Mouse (Mus musculus) heart, postnatal 36 days (tissue): ENCODE results near the gene Ap1s1. TPM values are rescaled to one million over a fixed set of nuclear protein-coding genes. Genes with fewer than 3 reads are reported as not detected.

Experiments
- DNase-seq, 2 experiments: peaks; one replicate each; pipeline ENCODE4 v3.0.0; 2021 to 2022
- intact Hi-C: fragments of 180-260 bp; cut with DNase I; formaldehyde crosslinking; loops from one replicate; pipeline ENCODE4 v1.15.1; 2025
- total RNA-seq, 2 experiments: library from RNA; stranded (reverse); gene quantifications; 2 replicates each; pipeline ENCODE4 v1.2.3; 2021

The Ap1s1 gene
- total RNA-seq = 10 to 100 TPM; 38.8 to 41.3 TPM

DNA sequence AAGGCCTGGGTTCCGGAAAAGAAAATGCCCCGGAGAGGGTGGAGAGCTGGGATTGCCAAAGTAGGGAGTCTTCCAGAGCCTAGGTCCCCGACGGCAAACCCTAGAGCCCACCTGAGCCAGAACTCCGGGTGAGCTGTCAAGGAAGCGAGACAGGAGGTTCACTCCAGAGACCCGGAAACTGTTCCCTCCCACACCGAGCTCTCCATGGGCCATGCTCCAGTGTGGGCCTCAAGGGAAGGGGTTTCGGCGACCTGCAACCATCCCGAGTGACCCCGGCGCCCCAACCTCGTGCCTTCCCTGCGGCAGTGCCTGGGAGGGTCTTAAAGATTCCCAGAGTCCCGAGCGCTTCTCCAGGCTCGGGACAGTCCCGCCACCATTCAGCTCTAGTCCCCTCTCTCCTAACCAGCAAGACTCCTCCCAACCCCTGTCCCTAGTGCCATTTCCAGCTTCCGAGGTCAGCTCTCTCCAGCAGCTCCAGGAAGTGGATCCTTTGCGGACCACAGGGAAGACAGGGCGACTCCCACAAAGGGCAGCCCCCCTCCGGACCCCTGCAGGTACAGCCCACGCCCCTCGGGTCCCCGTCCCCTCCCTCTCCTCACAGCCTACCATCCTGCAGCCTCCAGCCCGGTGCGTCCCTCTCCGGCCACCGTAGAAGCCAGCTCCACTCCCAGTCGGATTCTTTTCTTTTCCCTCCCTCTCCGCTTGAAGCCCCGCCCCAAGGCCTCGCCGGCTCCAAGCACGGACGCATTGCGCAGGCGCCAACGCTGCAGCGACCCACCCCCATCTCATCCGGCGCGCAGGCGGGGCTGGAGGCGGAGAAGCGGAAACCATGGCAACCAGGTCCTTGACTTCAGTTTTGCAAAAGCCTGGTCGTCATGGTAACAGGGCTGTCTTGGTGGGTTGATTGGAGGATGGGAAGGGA, at the start of gene Ap1s1:
TSS of gene Ap1s1 (minus strand) at position 734 of the 922 bp plus-strand sequence.
- intact Hi-C loops = no loop called here
- DNase-seq = peak; percentile 95 to 96

DNA sequence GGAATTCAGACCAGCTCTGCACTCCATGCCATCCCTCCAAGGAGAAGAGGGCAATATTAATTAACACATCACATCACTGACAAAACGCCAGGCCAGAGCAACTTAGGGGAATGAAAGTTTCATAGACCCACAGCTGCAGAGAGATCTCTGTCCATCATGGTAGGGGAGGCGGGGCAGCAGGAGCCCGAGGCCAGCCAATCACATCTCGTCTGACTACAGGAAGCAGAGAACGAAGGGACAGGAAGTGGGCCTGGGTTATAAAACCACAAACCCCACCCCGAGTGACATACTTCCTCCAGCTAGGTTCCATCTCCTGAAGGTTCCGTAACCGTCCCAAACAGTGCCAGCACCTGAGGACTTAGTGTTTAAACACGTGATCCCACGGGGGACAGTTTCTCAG, 49.2 kb upstream of the Ap1s1 start:
- DNase-seq = no peak
- intact Hi-C loops = no loop called here

- DNase-seq = peak; percentile 47 to 58
- intact Hi-C loops = no loop called here
These were observed 47.8 kb upstream of the Ap1s1 start for GRCm38 (mm10) chr5:137093720-137094119.

DNA sequence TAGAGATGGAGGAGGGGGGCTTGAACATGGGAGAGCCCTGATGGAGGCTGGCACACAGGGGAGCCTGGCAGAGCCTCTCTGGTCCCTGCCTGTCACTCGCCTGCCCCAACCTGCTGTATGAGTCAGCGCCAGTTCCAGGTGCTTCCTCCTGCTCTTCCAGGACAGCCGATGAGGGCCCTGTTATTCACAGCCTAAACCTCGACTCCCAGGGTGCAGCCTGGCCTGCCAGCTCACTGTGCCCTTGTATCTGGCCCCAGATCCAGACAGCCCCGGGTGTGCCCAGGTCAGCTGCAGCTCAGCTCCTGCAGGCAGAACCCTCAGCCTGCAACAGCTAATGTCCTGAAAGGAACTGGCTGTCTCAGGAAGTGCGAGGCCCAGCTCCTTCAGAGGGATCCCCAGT, 45.6 kb upstream of the Ap1s1 start:
- DNase-seq = no peak
- intact Hi-C loops = no loop called here

DNA sequence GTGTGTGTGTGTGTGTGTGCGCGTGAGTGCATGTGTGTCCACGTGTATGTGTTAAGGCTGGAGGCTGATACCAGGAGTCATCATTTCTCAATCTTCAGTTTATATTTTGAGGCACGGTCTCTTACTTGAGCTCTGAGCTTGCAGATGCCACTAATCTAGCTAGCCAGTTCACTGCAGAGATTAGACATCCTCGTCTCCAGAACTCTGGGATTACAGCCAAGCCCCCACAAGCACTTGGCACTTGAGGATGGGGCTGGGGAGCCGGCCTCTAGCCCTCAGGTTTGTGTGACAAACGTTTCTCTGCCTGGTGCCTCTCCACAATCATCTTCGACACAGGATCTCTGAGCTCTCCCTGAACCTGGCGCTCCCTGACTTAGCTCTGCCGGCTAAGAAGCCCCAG, 44.9 kb upstream of the Ap1s1 start:
- intact Hi-C loops = no loop called here
- DNase-seq = no peak

DNA sequence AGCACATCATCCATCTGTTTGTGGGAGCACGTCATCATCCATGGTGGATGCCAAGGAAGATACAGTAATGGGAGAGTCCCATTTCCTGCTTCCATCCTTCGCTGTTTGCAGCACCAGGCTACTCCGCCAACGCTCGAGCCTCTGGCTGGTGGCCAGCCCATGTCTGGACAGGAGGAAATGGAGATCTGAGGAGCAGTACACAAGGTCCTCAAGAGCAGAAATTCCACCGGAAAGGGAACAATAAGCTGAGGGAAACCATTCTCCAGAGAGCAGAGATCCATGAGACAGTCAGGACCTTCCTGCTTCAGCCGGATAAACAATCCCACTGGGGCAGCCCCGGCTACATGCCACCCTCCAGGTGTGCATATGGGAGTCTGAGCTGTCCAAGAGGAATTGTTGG, 41.5 kb upstream of the Ap1s1 start:
- DNase-seq = peak; percentile 64 to 67
- intact Hi-C loops = no loop called here

DNA sequence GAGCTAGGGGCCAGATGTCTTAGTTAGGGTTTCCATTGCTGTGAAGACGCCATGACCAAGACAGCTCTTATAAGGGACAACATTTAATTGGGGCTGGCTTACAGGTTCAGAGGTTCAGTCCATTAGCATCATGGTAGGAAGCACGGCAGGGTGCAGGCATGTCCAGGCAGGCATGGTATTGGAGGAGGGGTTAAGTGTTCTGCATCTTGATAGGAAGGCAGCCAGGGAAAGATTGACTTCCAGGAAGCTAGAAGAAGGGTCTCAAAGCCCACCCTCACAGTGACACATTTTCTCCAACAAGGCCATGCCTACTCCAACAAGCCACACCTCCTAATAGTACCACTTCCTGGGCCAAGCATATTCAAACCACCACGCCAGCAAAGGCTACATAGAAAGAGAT, 39.8 kb upstream of the Ap1s1 start:
- no peak for DNase-seq
- intact Hi-C loops = no loop called here

GRCm38 (mm10) chr5:137085021-137085420, 39.1 kb upstream of the Ap1s1 start:
- no peak for DNase-seq
- intact Hi-C loops = no loop called here

DNA sequence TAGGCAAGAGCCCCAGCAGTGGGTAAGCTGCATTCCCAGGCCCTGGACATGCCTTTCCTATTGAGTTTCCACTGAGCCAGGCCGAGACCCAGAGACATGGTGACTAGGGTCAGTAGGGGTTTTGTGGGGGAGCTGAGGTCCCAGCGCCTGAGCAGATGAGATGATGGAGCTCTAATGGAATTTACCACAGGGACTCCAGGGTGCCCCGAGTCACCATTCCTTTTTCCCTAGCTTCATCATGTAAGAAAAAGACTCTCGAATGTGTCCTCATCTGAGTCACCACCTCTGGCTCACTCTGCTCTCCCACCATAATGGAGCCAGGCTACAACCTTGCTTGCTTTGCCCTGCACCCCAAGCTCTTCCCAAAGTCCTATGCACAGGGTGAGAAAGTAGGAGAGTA, 37.1 kb upstream of the Ap1s1 start:
- DNase-seq = no peak
- intact Hi-C loops = no loop called here

DNA sequence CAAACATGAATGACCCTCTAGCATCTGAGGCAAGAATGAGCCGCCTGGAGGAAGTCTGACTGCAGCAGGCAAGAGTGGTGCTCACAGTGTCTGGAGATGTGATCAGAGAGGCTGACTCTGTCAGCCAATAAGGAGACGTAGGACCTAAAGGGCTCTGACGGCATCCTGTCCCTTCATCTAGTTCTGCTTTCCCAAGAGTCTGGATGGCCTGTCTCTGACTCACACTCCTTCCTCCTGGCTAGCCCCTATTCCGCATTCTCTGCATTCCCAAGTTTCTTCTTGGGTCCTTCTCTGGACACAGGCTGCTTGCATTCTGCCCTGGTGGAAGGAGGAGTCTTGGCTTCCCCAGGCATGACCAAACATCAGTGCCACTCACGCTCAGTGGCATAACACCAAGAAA, 33.9 kb upstream of the Ap1s1 start:
- intact Hi-C loops = no loop called here
- no peak for DNase-seq

GRCm38 (mm10) chr5:137078616-137079015, 32.7 kb upstream of the Ap1s1 start:
- intact Hi-C loops = no loop called here
- DNase-seq = no peak

DNA sequence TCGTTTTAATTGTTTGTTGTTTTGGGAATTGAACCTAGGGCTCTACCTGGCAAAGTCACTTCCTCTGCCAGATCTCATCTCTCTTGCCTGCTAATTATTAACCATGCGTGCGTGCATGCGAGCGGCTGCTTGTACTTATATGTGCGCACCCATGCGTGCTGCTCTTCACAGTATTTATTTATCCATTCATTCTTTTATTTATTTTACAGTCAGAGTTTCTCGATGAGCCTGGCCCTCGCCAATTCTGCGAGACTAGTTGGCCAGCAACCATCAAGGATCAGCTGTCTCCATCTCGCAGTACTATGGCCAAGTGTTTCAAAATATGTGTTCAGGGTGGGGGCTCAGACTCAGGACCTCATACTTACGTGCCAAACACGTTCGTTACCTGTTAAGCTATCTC, 32.1 kb upstream of the Ap1s1 start:
- intact Hi-C loops = no loop called here
- no peak for DNase-seq

DNA sequence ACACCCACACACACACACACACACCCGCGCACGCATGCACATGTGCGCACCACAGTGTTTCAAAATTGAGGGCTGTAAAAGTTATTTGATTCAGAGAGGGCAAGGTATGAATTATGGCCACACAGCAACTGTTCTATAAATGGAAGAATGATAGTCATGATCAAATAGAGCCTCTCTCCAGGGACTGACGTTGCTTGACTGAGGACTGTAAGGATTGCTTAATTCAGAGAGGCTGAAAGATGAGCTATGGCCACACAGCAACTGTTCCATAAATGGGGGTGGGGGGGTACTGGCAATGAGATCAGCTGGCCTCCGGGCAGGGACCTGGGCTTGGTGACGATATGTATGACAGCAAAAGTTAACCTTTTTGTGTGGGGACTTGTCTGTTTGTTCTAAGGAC, 31.3 kb upstream of the Ap1s1 start:
- intact Hi-C loops = no loop called here
- DNase-seq = no peak

DNA sequence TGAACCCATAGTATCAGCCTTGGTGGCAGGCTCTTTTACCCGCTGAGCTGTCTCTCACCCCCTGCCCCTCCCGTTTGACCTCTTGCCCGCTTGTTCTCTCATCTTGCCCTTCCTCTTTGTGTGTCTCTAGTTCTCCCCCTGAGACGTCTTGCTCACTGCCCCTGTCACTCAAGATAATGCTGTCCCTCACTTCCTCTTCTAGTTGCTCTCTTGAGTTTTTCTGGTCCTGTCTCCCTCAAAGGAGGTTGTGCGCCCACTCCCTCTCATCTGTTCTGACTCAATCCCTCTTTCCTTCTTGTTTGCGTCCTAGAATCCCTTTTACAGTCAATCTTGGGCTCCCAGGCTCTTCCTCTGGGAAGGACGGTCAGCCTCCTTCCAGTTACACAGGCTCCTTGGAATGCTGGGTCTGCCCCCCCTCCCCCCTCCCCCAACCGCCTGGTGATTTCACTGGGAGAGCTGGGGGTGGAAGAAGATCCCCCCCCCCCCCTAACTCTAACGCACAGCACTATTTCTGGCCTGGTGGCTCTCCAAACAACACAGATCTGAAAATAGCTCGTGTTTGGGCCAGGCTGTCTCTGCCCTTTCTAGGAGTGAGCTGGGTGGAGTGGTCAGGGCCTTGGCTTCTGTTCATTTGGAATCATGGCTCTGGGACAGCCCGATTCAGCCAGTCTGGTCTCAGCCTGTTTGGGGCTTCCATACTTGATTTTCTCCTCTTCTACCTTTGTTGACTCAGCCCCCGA, 30.4 kb upstream of the Ap1s1 start:
- intact Hi-C loops = no loop called here
- DNase-seq = peak; percentile 53 to 62

GRCm38 (mm10) chr5:137075726-137076125, 29.8 kb upstream of the Ap1s1 start:
- intact Hi-C loops = no loop called here
- no peak for DNase-seq

DNA sequence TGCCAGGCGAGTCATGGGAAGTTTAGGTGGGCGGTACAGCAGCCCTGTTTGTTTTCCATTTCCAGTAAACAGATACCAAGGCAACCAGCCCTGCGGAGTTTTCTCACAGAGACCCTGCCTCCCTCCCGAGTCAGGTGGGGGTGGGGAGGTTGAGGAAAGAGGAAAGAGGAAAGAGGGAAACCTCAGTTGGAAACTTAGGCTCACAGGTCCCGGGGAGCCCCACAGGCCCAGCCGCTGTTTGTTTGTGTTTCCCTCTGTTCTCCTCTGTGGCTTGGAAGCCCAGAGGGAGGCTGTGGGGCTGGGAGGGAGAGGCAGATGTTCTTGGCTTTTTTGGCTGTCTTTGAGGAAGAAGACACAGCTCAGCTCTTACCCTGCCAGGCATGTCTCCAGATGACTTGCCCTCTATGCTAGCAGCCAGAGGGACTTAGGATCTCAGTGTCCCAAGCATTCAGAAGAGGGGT, 28.3 kb upstream of the Ap1s1 start:
- intact Hi-C loops = no loop called here

DNA sequence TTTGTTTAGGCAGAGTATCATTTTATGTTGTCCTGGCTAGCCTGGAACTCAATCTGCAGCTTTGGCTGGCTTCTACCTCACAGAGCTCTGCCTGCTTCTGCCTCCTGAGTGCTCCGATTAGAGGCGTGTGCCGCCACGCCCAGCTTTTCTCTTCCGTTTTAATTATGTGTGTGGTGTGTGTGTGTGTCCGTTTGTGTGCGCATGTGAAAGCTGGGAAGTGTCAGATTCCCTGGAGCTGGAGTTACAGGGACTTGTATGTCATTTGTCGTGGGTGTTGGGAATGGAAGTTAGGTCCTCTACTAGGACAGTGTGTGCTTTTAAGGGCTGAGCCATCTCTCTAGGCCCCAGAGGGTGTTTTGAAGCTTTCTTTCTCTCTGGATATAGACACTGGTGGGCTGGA, 27.2 kb upstream of the Ap1s1 start:
- intact Hi-C loops = no loop called here
- DNase-seq = no peak

More for the DNA sequence above, 28.3 kb upstream of the Ap1s1 start:
- DNase-seq = peak; percentile 44 to 66

DNA sequence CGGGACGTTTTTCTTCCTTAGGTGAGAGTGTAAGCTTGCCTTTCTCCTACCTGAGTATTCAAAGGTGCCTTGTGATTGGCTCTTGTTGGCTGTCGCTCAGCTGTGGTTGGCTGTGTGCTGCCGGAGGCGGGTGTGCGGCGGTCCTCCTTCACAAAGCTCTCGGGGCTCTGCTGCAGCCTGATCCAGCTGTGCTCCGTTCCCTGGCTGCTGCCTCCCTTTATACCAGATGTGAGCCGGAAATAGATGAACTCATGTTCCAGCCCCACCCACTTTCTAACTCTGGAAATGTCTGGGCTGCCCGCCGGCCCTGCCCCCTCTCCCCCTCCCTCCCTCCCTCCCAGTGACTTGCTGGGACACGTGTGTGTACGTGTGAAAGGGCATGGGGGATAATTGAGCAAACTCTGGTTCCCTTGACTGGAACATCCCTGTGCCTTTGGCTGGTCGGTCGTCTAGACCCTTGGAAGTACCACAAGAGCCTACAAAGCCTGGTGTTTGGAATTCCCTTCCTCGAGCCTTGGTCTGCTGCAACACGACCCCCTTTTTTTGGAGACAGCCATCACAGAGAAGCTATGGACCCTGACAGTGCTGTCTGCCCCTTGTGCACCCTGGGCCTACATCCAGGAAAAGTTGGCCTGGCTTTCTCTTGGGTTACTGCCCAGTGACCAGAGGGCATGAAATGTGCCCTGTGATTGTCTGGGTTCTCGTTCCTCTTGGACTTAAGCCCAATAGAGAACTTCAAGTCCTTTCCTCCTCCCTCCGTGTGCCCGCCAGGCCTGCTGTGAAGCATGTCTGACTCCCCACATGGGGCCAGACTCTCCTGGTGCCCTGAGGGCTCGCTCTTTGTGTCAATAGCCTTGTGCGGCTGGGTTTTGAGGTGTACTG, 26.4 kb upstream of the Ap1s1 start, which contains the start of gene Serpine1:
TSS of gene Serpine1 (minus strand) at position 190 of the 882 bp plus-strand sequence.
- intact Hi-C loops = no loop called here
- peak; percentile 85 to 91 for DNase-seq

- no peak for DNase-seq
- intact Hi-C loops = loop anchor here (2.0 kb wide), 1 partner anchor 36 kb away; no protein-coding TSS in a partner anchor
These were observed 25.1 kb upstream of the Ap1s1 start for GRCm38 (mm10) chr5:137070881-137071605.

GRCm38 (mm10) chr5:137068711-137069110, 22.8 kb upstream of the Ap1s1 start:
- DNase-seq = no peak
- intact Hi-C loops = no loop called here
